Mouse (Mus musculus): ENCODE data around the gene Glt8d1. TPM values are rescaled to one million over a fixed set of nuclear protein-coding genes. Genes with fewer than 3 reads are reported as not detected.

Gene Glt8d1
- total RNA-seq (2017), result 16.0 and 22.6 TPM in 2 replicates

- ATAC-seq (ENCODE audit: extremely low read depth, insufficient number of reproducible peaks, low FRiP score, poor library complexity, severe bottlenecking), result peak; percentile 64
These were observed at the start of gene Glt8d1, which contains the start of gene Spcs1 for GRCm38 (mm10) chr14:31001307-31002205. Glt8d1 (plus strand) TSS chr14:31001400. Spcs1 (minus strand) TSS chr14:31001672.

GRCm38 (mm10) chr14:30958517-30958916 is 42.7 kb upstream of the Glt8d1 start:
- ATAC-seq (ENCODE audit: extremely low read depth, insufficient number of reproducible peaks, low FRiP score, poor library complexity, severe bottlenecking), result no peak

GRCm38 (mm10) chr14:30959031-30959430 is 42.2 kb upstream of the Glt8d1 start:
- ATAC-seq (ENCODE audit: extremely low read depth, insufficient number of reproducible peaks, low FRiP score, poor library complexity, severe bottlenecking), result no peak

- ATAC-seq (ENCODE audit: extremely low read depth, insufficient number of reproducible peaks, low FRiP score, poor library complexity, severe bottlenecking), result no peak
These were observed 40.8 kb upstream of the Glt8d1 start for GRCm38 (mm10) chr14:30960366-30960765.

- no peak for ATAC-seq (ENCODE audit: extremely low read depth, insufficient number of reproducible peaks, low FRiP score, poor library complexity, severe bottlenecking)
These were observed 27.0 kb upstream of the Glt8d1 start for GRCm38 (mm10) chr14:30974204-30974603.

GRCm38 (mm10) chr14:30976222-30976621 is 25.0 kb upstream of the Glt8d1 start:
- ATAC-seq (ENCODE audit: extremely low read depth, insufficient number of reproducible peaks, low FRiP score, poor library complexity, severe bottlenecking), result no peak

GRCm38 (mm10) chr14:30996417-30996816 is 4.8 kb upstream of the Glt8d1 start:
- no peak for ATAC-seq (ENCODE audit: extremely low read depth, insufficient number of reproducible peaks, low FRiP score, poor library complexity, severe bottlenecking)

- ATAC-seq (ENCODE audit: extremely low read depth, insufficient number of reproducible peaks, low FRiP score, poor library complexity, severe bottlenecking), result no peak
These were observed 844 bp upstream of the Glt8d1 start for GRCm38 (mm10) chr14:31000356-31000755.

- no peak for ATAC-seq (ENCODE audit: extremely low read depth, insufficient number of reproducible peaks, low FRiP score, poor library complexity, severe bottlenecking)
These were observed 339 bp upstream of the Glt8d1 start for GRCm38 (mm10) chr14:31000816-31001306.

GRCm38 (mm10) chr14:31004527-31004926 is 3.3 kb downstream of the Glt8d1 start:
- ATAC-seq (ENCODE audit: extremely low read depth, insufficient number of reproducible peaks, low FRiP score, poor library complexity, severe bottlenecking), result no peak

- ATAC-seq (ENCODE audit: extremely low read depth, insufficient number of reproducible peaks, low FRiP score, poor library complexity, severe bottlenecking), result no peak
These were observed 5.6 kb downstream of the Glt8d1 start for GRCm38 (mm10) chr14:31006779-31007178.

GRCm38 (mm10) chr14:31011588-31011987 is 10.4 kb downstream of the Glt8d1 start:
- ATAC-seq (ENCODE audit: extremely low read depth, insufficient number of reproducible peaks, low FRiP score, poor library complexity, severe bottlenecking), result no peak

GRCm38 (mm10) chr14:31013928-31014327 is 12.7 kb downstream of the Glt8d1 start:
- no peak for ATAC-seq (ENCODE audit: extremely low read depth, insufficient number of reproducible peaks, low FRiP score, poor library complexity, severe bottlenecking)

GRCm38 (mm10) chr14:31016063-31016462 is 14.9 kb downstream of the Glt8d1 start:
- ATAC-seq (ENCODE audit: extremely low read depth, insufficient number of reproducible peaks, low FRiP score, poor library complexity, severe bottlenecking), result no peak

- ATAC-seq (ENCODE audit: extremely low read depth, insufficient number of reproducible peaks, low FRiP score, poor library complexity, severe bottlenecking), result no peak
These were observed 16.7 kb downstream of the Glt8d1 start for GRCm38 (mm10) chr14:31017854-31018253.

GRCm38 (mm10) chr14:31018860-31019291 is 17.7 kb downstream of the Glt8d1 start, which contains the start of the genes Pbrm1 and Gnl3:
Pbrm1 (plus strand) TSS chr14:31019138.
Gnl3 (minus strand) TSS chr14:31019152.
- peak; percentile 93 for ATAC-seq (ENCODE audit: extremely low read depth, insufficient number of reproducible peaks, low FRiP score, poor library complexity, severe bottlenecking)

GRCm38 (mm10) chr14:31019331-31020205 is 18.4 kb downstream of the Glt8d1 start:
- peak; percentile 74 for ATAC-seq (ENCODE audit: extremely low read depth, insufficient number of reproducible peaks, low FRiP score, poor library complexity, severe bottlenecking)

- no peak for ATAC-seq (ENCODE audit: extremely low read depth, insufficient number of reproducible peaks, low FRiP score, poor library complexity, severe bottlenecking)
These were observed 21.4 kb downstream of the Glt8d1 start for GRCm38 (mm10) chr14:31022579-31022978.

GRCm38 (mm10) chr14:31025785-31026184 is 24.6 kb downstream of the Glt8d1 start:
- no peak for ATAC-seq (ENCODE audit: extremely low read depth, insufficient number of reproducible peaks, low FRiP score, poor library complexity, severe bottlenecking)
